Mouse (Mus musculus) left cerebral cortex, postnatal 36 days (tissue): ENCODE measurements around the gene Ap3m1. TPM values are rescaled to one million over a fixed set of nuclear protein-coding genes. Genes with fewer than 3 reads are reported as not detected.

ENCODE experiments used
- DNase-seq, 2 experiments: peaks; one replicate each; pipeline ENCODE4 v3.0.0; 2021 to 2022; ENCODE audit warnings: low spot score in 2 of 2, mixed read lengths in 1 of 2
- intact Hi-C: fragments of 180-260 bp; cut with DNase I; formaldehyde crosslinking; loops from one replicate; pipeline ENCODE4 v1.15.1; 2025
- total RNA-seq, 2 experiments: library from RNA; stranded (reverse); gene quantifications; 2 replicates each; pipeline ENCODE4 v1.2.3; 2021

The Ap3m1 gene
- total RNA-seq, 2 experiments from 2014 or later: 61.7 to 62.0 TPM

GRCm38 (mm10) chr14:21074398-21075320, 22.4 kb upstream of the Ap3m1 start:
- no peak for DNase-seq
- intact Hi-C loops: no loop called here

GRCm38 (mm10) chr14:21073981-21074380, 21.7 kb upstream of the Ap3m1 start:
- DNase-seq: no peak
- intact Hi-C loops: no loop called here

GRCm38 (mm10) chr14:21069594-21069993, 17.3 kb upstream of the Ap3m1 start:
- DNase-seq: no peak
- intact Hi-C loops: no loop called here

- intact Hi-C loops: no loop called here
- no peak for DNase-seq
These were observed 13.3 kb upstream of the Ap3m1 start for GRCm38 (mm10) chr14:21065490-21066162.

GRCm38 (mm10) chr14:21064321-21064720, 12.0 kb upstream of the Ap3m1 start:
- intact Hi-C loops: no loop called here
- no peak for DNase-seq

- intact Hi-C loops: no loop called here
- no peak for DNase-seq
These were observed 10.6 kb upstream of the Ap3m1 start for GRCm38 (mm10) chr14:21062766-21063513.

GRCm38 (mm10) chr14:21058972-21059371, 6.7 kb upstream of the Ap3m1 start:
- DNase-seq: no peak
- intact Hi-C loops: no loop called here

- intact Hi-C loops: loop anchor here (5.0 kb wide), 1 partner anchor 54 kb away; no protein-coding TSS in a partner anchor
- no peak for DNase-seq
These were observed 1.3 kb upstream of the Ap3m1 start for GRCm38 (mm10) chr14:21053586-21053985.

- no peak for DNase-seq
- intact Hi-C loops: loop anchor here (5.0 kb wide), 1 partner anchor 54 kb away; no protein-coding TSS in a partner anchor
These were observed 843 bp upstream of the Ap3m1 start for GRCm38 (mm10) chr14:21053151-21053550.

- DNase-seq: no peak
These were observed 448 bp upstream of the Ap3m1 start for GRCm38 (mm10) chr14:21052781-21053130.

GRCm38 (mm10) chr14:21051380-21052111, 762 bp downstream of the Ap3m1 start:
- no peak for DNase-seq
- intact Hi-C loops: loop anchor here (5.0 kb wide), 1 partner anchor 56 kb away; no protein-coding TSS in a partner anchor

More at GRCm38 (mm10) chr14:21052781-21053130, 448 bp upstream of the Ap3m1 start:
- intact Hi-C loops: loop anchor here (5.0 kb wide), 1 partner anchor 55 kb away; no protein-coding TSS in a partner anchor

- no peak for DNase-seq
- intact Hi-C loops: loop anchor here (5.0 kb wide), 1 partner anchor 57 kb away; no protein-coding TSS in a partner anchor
These were observed 1.6 kb downstream of the Ap3m1 start for GRCm38 (mm10) chr14:21050734-21051133.

GRCm38 (mm10) chr14:21048879-21049278, 3.4 kb downstream of the Ap3m1 start:
- DNase-seq: no peak
- intact Hi-C loops: no loop called here

- DNase-seq: no peak
- intact Hi-C loops: no loop called here
These were observed 4.5 kb downstream of the Ap3m1 start for GRCm38 (mm10) chr14:21047840-21048239.

GRCm38 (mm10) chr14:21039623-21040022, 12.7 kb downstream of the Ap3m1 start:
- no peak for DNase-seq
- intact Hi-C loops: no loop called here

GRCm38 (mm10) chr14:21039077-21039476, 13.2 kb downstream of the Ap3m1 start:
- intact Hi-C loops: no loop called here
- DNase-seq: no peak

GRCm38 (mm10) chr14:21034791-21035190, 17.5 kb downstream of the Ap3m1 start:
- intact Hi-C loops: no loop called here
- no peak for DNase-seq

GRCm38 (mm10) chr14:21034271-21034670, 18.0 kb downstream of the Ap3m1 start:
- DNase-seq: no peak
- intact Hi-C loops: no loop called here

- no peak for DNase-seq
- intact Hi-C loops: no loop called here
These were observed 20.4 kb downstream of the Ap3m1 start for GRCm38 (mm10) chr14:21031783-21032511.
